Mouse (Mus musculus) retina, postnatal 7 days (tissue): ENCODE data around the gene Mrpl11.
"Not testable (repeated sequence)": the region's sequence is repeated elsewhere in the genome, so short reads cannot be mapped to it uniquely, and the experiment has no call there.

Experiments used
- DNase-seq: peaks from one replicate; pipeline ENCODE4 v3.0.0-alpha.2; 2012; ENCODE audit warnings: low read depth, low spot score

The Mrpl11 gene

DNA sequence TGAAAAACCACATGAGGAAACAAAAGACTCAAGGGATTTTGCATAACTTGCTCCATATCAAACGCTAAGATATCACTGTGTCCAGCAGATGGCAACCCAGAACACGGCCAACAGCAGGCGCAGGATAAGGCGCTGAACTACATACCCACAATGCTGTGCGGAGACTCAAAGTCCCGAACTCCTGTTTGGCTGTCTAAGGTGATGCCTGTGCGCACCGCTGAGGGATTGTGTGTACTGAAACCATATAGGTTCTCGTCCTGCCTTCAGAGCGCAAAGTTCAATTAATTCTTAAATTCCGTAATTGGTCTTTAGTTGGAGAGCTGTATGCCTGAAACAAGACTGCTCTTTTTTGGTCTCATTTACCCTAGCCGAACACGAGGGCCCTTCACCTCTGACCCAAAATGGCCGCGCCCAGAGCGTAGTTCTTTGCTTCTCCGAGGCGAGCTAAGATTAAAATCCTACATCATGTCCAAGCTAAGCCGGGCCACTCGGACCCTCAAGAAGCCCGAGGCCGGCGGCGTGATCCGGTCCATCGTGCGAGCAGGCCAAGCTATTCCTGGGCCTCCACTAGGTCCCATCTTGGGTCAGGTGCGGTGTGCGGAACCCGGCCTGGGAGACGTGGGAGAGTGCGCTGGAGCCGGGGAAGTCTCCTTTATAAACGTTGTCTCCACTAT, at the start of gene Mrpl11:
TSS of gene Mrpl11 (plus strand) at position 220 of the 674 bp plus-strand sequence.
- DNase-seq, result peak; percentile 92

DNA sequence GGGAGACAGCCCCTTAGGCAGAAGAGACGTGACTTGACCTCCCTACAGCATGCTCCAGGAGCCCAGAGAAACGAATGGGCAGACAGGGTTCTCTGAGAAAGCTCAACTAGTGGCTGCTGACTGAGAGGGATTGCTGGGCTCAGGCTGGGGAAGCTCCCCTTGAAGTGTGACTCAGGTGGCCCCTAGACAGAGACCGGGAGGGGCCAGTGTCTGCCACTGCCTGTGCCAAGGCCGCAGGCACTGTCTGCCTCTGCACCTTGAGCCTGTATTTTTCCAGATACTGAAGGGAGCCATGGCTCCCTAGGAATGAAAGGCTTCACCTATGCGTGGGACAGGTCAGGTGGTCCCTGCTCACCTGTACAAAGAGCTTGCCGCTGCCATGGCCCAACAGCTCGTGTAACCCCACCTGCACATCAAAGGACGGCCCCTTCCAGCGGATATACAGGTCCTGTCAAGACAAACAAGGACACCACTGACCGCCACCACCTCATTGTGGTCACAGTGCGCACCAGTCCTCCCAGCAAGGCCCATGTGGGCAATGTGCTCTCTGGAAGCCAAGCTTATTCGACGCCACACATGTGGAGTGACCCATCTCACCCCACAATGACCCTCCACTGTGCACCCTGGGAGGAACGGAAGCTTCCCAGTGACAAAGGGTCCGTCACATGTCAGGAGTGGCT, 45.9 kb upstream of the Mrpl11 start:
- DNase-seq, result no peak

DNA sequence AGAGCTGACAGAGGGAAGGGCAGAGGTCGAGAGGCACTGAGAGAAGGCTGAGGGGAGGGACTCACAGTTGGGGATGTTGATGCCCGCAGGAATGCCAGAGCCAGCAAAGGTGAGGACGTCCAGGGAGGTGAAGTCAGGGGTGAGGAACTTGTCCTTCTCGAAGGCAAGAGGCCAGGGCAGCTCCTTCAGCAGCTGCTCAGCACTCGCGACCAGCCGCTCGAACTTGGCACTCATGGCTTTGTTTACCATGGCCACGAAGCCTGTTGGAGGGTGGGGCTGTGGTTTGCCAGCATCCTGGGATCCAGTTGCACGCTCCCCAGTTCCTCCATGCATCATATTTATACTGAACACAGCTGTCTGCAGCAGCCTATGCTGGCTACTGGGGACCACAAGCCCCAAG, 45.1 kb upstream of the Mrpl11 start:
- no peak for DNase-seq

DNA sequence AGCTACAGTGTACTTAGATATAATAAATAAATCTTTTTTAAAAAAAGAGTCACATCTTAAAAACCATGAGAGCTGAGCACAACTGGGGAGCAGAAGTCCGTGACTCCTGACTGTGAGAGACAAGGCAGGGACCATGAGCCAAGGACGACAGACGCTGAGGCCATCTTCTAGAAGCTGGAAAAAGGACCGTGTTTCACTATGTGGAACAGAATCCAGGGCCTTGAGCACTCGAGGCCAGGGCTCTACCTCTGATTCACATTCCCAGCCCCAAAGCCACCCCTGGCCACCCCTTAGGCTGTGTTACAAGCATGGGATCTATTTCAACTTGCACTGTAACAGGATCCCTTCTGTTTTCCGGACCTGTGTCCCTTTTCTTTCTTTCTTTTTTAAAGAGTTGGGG, 42.3 kb upstream of the Mrpl11 start:
- DNase-seq, result no peak

DNA sequence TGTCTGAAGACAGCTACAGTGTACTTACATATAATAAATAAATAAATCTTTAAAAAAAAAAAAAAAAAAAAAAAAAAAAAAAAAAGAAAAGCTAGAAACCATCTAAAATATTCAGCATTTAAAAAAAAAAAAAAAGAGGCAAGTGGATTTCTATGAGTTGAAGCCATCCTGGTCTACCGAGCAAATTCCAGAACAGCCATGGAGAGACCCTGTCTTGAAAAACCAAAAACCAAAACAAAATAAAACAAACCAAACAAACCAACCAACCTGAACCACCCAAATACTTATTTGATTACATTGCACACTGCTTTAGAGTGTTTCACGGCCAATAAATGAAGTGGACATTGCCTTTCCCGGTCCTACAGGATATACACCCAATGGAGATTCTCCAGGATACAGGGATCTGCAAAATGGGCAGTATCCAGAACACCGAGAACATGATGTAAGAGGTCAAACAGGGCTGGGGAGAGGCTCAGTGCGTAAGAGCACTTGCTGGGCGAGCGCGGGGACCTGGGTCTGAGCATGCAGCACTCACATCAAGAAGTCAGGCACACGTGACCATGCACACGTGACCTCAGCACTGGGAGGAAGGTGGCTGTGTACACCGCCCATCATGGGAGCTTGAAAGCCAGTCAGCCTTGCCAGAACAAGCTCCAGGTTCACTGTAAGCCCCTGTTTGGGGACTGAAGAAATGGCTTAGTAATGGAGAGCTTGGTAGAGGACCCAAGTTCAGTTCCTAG, 36.7 kb upstream of the Mrpl11 start:
- DNase-seq, result no peak

DNA sequence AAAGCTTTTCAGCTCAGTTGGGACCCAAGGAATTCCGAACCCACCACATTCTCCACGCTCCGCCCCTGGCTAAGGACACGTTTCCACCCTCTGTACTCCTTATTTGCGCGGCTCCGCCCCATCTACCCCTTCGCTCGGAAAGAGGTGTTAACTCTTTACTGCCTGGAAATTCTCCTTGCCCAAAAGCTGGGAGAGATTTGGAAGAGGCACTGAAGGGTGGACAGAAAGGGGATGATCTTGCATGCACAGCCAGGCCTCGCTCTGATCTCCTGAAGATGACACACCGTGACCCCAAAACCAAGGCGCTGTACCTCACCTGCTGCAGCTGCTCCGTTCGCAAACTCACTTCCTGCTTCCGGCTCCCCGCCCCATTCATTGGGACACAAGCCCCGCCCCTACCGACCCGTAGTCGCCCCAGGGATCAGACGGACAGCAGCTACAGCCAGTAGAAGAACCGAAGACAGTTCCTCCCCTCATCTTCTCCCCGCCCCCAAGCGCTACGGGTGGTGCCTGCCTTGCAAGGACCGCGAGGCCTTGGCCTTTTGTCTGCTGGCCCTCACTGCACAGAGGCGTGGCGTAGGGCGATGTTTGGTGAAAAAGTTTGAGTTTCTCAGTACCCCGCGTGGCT, 33.9 kb upstream of the Mrpl11 start, which contains the start of gene Dpp3:
TSS of gene Dpp3 (minus strand) at position 384 of the 628 bp plus-strand sequence.
- DNase-seq, result peak; percentile 93

DNA sequence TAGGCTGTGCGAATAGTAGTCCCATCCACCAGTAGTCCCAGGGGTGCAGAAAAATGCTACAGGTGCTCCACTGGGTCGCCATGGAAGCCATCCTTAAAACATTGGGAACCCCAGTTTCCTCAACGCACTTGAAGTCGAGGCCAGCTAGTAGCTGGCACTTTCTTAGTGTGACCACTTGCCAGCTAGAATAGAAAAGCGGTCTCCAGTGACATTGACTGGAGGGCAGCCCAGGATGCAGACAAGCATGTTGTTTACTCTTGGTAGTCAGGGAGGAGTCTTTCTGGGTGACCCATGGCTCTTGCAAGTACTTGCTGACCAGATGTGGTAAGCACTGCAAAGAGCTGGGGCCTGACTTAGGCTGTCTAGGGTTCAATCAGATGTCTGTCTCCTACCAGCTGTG, 33.2 kb upstream of the Mrpl11 start:
- DNase-seq, result no peak

DNA sequence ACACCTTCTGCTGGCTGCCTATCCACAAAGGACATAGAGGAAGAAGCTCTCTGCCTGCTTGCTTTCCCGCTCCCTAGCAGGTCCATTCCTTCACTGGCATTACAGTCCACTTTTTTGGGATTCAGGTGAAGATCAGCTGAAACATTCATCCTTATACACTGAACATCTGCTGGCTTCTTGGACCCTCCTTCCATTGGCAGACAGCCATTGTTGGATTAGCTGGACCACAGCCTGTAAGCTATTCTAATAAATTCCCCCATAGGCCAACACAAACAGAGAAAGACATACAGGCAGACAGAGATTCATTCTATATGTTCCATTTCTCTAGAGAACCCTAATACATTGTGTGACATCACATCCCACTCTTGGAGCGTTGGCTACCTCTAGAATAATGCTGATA, 25.1 kb upstream of the Mrpl11 start:
- DNase-seq, result no peak

DNA sequence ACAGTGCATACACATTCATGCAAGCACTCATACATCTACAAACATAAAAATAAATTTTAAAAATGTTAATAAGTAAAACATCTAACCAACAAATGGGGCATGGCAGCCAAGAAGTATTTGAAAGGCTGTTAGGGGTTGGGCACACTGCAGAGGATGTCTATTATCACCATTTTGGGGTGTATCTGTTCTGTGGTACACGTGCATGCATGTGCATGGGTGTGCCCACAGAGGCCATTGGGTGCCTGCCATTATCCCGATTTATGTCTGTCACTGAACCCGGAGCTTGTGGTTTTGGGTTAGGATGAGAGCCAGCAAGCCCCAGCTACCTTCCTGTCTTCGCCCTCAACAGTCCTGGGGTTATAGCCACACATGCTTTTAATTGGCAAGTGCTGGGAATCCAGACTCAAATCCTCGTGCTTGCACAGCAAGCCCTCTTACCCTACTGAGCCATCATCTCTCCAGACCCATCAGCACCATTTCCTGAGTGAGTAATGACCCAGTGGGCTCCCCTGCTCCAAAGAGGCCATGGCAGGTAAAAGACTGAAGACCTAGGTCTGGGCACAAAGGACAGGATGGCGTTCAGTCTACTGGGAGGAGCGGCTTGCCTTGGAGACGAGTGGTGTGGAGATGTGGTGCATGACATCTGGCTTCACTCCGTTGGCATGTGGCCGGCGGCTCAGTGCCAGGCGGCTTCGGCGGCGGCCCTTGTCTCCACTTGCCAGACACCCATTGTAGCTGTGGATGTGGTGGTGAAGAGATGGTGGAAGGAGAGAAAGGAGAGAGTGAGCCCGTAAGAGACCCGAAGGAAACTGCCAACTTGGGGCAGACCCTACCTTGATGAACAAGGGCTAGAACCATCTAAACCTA, 24.3 kb upstream of the Mrpl11 start:
- DNase-seq, result no peak

DNA sequence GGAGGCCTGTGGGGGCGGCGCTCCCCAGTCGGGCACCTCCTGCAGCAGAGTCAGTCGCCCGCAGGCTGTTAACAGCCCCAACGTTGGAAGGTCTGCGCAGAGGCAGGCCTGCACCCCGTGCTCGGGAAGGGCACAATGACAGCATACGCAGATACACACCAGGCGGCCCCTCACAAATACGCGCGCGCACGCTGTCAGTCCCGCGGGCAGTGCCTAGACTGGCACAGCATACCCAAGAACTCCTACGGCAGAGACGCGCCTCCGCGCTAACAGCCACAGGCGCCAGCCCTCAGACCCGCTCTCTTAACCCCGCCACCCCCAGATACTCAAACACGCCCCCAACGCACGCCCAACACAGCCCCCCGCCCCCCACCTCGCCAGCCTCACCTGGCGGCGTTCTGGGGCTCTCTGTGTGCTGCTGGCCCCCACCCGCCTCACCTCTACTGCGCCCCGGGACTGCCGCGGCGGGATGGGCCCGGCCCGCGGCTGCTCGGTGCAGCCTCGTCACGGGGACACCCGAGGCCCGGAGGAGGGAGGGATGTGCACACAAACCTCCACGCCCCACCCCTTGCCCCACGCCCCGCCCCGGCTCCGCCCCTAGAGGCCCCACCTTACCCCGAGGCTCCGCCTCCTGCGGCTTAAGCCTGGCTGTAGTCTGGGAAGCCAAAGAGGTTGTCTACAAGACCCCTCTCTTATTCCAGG, 19.2 kb upstream of the Mrpl11 start, which contains the start of gene Peli3:
TSS of gene Peli3 (minus strand) at position 577 of the 702 bp plus-strand sequence.
- peak; percentile 77 for DNase-seq

DNA sequence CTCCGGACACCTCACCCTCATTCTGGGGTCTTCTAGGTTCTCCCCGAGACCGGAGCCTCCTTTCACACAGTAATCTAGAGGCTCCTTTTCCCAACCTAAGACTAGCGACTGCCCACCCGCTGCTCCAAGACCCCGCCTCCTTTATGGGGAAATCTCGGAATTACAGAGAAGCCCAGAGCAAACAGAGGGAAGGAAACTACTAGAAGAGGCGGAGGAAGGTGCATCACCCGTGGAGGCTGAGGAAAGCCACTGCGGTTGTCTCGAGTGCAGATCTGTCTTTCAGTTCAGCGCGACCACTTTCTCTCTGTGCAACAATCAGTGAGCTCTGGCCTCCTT, 18.7 kb upstream of the Mrpl11 start:
- no peak for DNase-seq

DNA sequence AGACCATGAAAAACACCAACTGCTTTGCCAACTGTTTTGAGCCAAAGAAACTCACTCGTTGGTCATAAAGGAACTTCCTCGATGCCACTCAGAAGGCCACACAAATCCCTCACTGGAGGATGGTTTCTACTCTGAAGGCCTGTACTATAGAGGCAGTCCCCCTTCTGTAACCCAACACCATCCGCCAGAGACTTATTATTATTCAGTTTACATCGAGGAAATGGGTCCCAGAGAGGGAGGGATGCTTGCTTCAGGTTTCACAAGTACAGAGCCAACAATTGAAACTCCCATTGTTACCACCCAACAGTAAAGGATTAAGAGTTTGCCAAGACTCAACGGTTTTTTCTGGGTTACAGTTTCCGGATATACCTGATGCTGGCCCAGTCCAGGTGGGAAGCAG, 16.4 kb upstream of the Mrpl11 start:
- DNase-seq, result no peak

DNA sequence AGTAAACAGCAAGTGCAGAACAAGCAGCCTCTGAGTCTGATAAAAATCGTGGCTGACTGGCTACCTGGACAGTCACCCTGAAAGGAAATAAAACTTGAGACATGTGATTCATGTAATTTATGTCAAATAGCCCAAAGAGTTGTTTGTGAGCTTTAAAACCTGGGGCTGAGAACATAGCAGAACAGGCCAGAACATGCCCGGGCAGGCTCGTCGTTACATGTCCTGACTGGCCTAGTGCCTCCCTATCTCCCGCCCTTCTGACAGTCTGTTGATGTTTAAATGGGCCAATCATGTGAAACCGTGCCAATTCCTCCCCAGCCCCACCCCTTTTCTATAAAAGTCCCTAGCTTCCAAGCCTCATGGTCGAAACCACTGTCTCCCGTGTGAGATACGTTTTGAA, 13.3 kb upstream of the Mrpl11 start:
- DNase-seq, result not testable (repeated sequence)

DNA sequence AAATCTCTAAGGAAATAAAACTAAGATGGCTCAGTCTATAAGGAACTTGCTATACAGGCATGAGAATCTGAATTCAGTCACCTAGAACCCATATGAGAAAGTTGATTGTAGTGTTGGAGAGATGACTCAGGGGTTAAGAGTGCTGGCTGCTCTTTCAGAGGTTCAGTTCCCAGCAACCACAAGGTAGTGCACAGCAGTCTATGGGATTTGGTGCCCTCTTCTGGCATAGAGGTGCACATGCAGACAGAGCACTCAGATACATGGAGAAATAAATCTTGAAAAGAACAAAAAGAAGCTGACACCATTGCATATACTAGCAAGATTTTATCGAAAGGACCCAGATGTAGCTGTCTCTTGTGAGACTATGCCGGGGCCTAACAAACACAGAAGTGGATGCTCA, 6.3 kb downstream of the Mrpl11 start:
- DNase-seq, result no peak

DNA sequence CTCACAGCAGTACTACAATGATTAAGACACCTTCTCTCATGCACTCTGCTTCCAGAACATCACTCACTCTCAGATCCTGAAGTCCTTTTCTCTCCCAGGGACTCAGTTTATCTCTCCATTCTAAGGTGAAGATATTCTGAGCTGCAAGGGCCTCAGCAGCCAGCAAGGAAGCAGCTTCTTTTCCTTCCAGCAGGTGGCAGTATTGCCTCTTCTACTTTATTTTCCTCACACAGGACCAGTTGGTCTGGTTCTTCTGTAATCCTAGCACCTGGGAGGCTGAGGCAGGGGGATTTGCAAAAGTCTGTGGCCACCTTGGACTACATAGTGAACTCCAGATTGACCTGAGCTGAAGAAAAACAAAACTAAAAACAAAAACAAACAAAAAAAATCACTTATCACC, 19.8 kb downstream of the Mrpl11 start:
- peak; percentile 57 for DNase-seq

DNA sequence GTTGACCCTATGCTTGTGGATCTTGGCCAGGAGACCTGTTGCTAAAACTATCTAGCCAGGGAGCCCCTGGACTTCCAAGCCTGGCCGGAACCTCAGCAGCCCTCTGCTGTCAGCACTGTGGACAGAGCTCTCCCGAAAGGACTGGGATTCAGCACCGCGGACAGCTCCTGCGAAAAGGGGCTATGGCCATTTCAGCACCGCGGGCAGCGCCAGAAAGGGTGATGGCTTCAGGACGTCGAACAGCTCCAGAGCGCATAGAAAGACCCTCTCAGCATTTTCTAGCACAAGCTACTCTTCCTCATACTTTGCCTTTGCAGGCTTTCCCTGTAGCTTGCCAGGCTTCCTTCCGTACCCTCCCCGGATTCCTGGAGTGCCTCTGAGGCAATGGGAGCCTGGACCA, 27.1 kb downstream of the Mrpl11 start:
- peak; percentile 31 for DNase-seq

DNA sequence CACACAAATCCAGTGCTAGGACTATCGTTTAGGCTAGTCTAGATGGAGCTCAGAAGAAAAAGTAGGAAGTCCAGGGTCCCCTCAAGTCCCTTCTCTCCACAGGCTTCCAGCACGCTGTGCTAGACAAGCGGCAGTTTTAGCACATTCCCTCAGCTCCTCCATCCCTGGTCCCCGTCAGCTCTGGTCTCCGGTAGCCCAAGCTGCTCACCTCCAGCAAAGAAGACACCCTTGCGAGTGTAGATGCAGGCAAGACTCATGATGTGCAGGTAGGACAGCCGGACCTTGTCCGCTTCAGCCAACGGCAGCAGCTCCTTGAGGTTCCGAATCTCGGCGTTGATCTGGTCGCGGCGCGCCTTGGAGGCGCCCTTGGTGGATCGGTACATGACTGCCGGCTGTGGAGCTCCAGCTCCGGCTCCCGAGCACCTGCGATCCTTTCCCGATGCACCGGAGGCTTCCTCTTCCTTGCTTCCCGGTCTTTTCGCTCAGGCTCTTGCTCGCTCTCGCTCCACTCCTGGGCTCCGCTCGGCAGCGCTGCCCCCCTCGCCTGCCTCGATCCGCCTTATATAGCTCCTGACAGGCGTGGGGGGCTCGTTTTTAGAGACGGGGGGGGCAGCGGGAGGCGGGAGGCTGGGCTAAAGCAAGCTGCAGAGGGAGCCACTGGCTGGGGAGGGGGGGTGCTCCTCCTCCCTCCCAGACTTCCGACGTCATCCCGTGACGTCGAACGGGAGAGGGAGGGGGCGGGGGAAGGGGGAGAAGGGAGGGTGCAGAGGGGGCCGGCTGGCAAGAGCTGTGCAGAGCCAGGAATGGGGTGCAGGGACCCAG, 27.7 kb downstream of the Mrpl11 start:
- DNase-seq, result peak; percentile 71

DNA sequence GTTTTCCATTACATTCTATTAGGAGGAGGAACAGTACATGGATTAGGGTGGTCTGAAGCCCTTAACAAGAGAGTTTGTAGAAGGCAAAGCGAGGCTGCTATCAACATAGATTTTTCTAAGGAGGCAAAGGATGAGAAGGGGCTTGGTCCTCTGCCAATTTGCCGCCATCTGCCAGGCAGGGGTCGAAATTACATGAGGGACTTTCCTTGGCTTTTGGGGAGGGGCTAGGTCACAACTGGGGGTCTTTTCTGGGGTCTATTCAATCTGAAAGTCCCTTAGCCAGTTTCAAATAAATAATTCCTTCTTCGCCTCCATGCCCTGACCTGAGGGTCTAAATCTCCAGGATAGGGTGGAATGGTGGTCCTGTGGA, 28.3 kb downstream of the Mrpl11 start, which contains the start of gene Npas4:
TSS of gene Npas4 (minus strand) at position 61 of the 370 bp plus-strand sequence.
- no peak for DNase-seq

DNA sequence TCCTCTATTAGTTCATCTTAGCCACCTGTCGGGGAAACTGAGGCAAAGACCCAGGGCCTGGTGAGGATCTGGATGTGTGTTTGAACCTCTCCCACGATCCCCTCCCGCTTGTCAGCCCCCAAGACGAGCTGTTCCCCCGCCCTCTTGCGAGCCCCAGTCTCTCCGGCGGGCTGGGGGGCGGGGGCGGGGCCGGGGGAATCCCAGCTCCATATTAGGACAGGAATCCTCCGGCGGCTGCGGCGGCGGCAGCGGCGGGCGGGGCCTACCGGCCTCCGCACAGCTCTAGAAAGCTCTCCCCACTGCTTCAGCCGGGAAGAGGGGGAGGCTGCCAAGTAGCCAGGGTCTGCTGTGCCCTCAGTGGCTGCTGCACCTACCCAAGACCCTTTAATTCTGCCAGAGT, 28.8 kb downstream of the Mrpl11 start:
- no peak for DNase-seq

DNA sequence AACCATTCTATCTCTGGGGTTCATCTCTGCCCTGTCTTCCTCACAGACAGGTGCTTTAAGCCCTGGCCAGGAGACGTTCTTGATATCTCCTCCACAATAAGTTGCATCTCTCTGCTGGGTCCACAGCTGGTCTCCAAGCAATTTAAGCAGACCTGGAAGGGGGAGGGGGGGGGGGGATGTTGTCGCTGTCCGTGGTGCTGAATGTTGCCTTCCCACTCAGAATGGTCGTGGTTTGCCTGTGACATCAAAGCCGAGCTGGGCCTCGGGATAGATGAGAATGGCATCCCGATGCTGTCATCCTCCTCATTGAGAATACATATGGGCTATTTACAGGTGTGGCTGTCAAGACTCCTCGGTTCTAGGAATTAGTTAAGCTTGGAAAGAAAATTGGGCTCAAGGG, 30.4 kb downstream of the Mrpl11 start:
- no peak for DNase-seq
